Mouse (Mus musculus): ENCODE data around the gene Trim54. TPM values are rescaled to one million over a fixed set of nuclear protein-coding genes. Genes with fewer than 3 reads are reported as not detected.

Gene Trim54
- polyA plus RNA-seq (2015; fragmentation: Illumina TruSeq; extraction: RNeasy Lipid Tissue Mini Kit (QIAGEN cat#74804); ENCODE audit: insufficient read depth, low replicate concordance), result not detected

GRCm38 (mm10) chr5:31116354-31116753, at the start of gene Trim54:
Gene Trim54, plus strand, starts transcription at chr5:31116712.

DNA sequence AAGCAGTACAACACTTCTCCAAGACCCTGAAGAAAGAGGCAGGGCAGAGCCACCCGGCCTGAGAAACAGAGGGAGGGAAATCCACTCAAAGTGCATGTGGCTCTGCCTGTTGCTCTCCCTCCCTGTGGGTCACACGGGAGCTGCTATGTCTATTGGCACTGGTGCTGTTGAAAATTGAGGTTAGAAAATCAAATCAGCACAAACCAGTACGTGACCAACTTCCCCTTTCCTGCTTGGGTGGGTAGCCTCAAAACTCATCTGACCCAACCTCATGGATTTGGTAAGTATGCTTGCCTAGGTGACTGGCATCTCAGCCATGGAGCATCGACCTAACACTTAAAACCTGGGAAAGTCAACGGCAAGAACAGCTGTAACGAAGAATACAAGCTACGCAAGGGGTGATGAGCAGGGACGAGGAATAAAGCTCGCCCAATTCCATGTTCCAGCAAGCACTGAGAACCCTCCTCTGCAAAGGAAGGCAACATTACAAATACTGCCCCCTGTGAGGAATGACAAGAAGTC, 10.6 kb upstream of the Trim54 start, which contains the start of gene Dnajc5g:
Gene Dnajc5g (plus strand): TSS at position 472 of the 522 bp plus-strand sequence.

GRCm38 (mm10) chr5:31108000-31108490, 8.5 kb upstream of the Trim54 start, which contains the start of gene Slc30a3:
Gene Slc30a3, minus strand, starts transcription at chr5:31108237.

GRCm38 (mm10) chr5:31138241-31138967, 21.9 kb downstream of the Trim54 start, which contains the start of gene Ucn:
Gene Ucn, minus strand, starts transcription at chr5:31138829.

GRCm38 (mm10) chr5:31154152-31154553, 37.6 kb downstream of the Trim54 start, which contains the start of gene Mpv17:
Gene Mpv17, minus strand, starts transcription at chr5:31154251.

DNA sequence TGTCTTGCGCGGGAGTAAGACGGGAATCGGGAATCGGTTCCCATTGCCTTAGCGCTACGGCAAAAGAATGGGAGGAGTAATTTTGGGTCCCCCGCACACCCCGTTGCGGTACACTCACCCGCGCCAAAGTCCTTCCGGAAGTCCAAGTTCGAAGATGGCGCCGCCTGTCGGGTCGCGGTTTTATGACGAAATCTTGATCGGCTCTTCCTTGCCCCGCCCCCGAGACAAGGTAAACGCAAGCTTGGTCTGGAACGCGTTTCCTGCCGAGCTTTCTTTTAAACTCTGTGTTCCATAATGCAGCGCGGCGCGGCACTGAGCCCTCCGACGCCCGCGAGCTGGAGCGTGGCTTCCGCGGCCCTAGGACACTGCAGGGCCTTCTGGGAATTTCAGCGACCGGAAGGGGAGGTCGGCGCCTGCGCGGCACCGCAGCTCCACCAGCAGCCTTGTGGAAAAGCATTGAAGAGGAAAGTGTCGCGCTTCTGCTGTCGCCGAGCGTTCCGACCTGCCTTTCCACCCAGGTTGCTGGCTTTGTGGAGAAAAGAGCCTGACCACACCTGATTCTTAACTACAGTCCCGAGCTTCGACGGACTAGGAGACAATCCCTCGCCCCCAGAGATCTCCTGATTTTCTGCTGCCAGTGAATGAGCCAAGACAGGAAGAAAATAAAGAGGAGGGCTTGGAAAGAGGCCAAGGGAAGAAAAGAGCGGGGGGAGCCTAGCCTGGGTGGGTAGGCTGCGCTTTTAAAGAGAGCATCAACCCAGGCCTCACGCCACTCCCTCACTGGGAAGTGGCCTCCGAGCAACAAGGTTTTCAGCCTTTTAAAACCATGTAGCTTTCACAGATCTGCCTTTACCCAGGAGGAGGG, 63.5 kb downstream of the Trim54 start, which contains the start of the genes Gm29609 and Gtf3c2:
Gene Gm29609 (minus strand): TSS at position 146 of the 865 bp plus-strand sequence.
Gene Gtf3c2 (minus strand): TSS at position 379 of the 865 bp plus-strand sequence.

Other genes starting within 250 kb of the Trim54 start
- 22.5 TPM for gene Tmem214, start 248.7 kb upstream of the Trim54 start, polyA plus RNA-seq (2015; fragmentation: Illumina TruSeq; extraction: RNeasy Lipid Tissue Mini Kit (QIAGEN cat#74804); ENCODE audit: insufficient read depth, low replicate concordance)
- gene Agbl5, start 228.0 kb upstream of the Trim54 start, polyA plus RNA-seq (2015; fragmentation: Illumina TruSeq; extraction: RNeasy Lipid Tissue Mini Kit (QIAGEN cat#74804); ENCODE audit: insufficient read depth, low replicate concordance), result 9.6 TPM
- gene Ost4, start 208.9 kb upstream of the Trim54 start, polyA plus RNA-seq (2015; fragmentation: Illumina TruSeq; extraction: RNeasy Lipid Tissue Mini Kit (QIAGEN cat#74804); ENCODE audit: insufficient read depth, low replicate concordance), result 182 TPM
- gene Emilin1, start 203.3 kb upstream of the Trim54 start, polyA plus RNA-seq (2015; fragmentation: Illumina TruSeq; extraction: RNeasy Lipid Tissue Mini Kit (QIAGEN cat#74804); ENCODE audit: insufficient read depth, low replicate concordance), result 12.1 TPM
- 8.0 TPM for gene Khk, start 195.3 kb upstream of the Trim54 start, polyA plus RNA-seq (2015; fragmentation: Illumina TruSeq; extraction: RNeasy Lipid Tissue Mini Kit (QIAGEN cat#74804); ENCODE audit: insufficient read depth, low replicate concordance)
- gene Cgref1, start 171.1 kb upstream of the Trim54 start, polyA plus RNA-seq (2015; fragmentation: Illumina TruSeq; extraction: RNeasy Lipid Tissue Mini Kit (QIAGEN cat#74804); ENCODE audit: insufficient read depth, low replicate concordance), result not detected
- 147 TPM for gene Preb, start 156.4 kb upstream of the Trim54 start, polyA plus RNA-seq (2015; fragmentation: Illumina TruSeq; extraction: RNeasy Lipid Tissue Mini Kit (QIAGEN cat#74804); ENCODE audit: insufficient read depth, low replicate concordance)
- 0.54 TPM for gene Tcf23, start 148.1 kb upstream of the Trim54 start, polyA plus RNA-seq (2015; fragmentation: Illumina TruSeq; extraction: RNeasy Lipid Tissue Mini Kit (QIAGEN cat#74804); ENCODE audit: insufficient read depth, low replicate concordance)
- gene Atraid, start 68.4 kb upstream of the Trim54 start, polyA plus RNA-seq (2015; fragmentation: Illumina TruSeq; extraction: RNeasy Lipid Tissue Mini Kit (QIAGEN cat#74804); ENCODE audit: insufficient read depth, low replicate concordance), result 100 TPM
- 5.0 TPM for gene Slc5a6, start 67.8 kb upstream of the Trim54 start, polyA plus RNA-seq (2015; fragmentation: Illumina TruSeq; extraction: RNeasy Lipid Tissue Mini Kit (QIAGEN cat#74804); ENCODE audit: insufficient read depth, low replicate concordance)
- 12.4 TPM for gene Cad, start 61.9 kb upstream of the Trim54 start, polyA plus RNA-seq (2015; fragmentation: Illumina TruSeq; extraction: RNeasy Lipid Tissue Mini Kit (QIAGEN cat#74804); ENCODE audit: insufficient read depth, low replicate concordance)
- not detected for gene Dnajc5g, start 10.4 kb upstream of the Trim54 start, polyA plus RNA-seq (2015; fragmentation: Illumina TruSeq; extraction: RNeasy Lipid Tissue Mini Kit (QIAGEN cat#74804); ENCODE audit: insufficient read depth, low replicate concordance)
- gene Slc30a3, start 8.5 kb upstream of the Trim54 start, polyA plus RNA-seq (2015; fragmentation: Illumina TruSeq; extraction: RNeasy Lipid Tissue Mini Kit (QIAGEN cat#74804); ENCODE audit: insufficient read depth, low replicate concordance), result not detected
- not detected for gene Ucn, start 22.1 kb downstream of the Trim54 start, polyA plus RNA-seq (2015; fragmentation: Illumina TruSeq; extraction: RNeasy Lipid Tissue Mini Kit (QIAGEN cat#74804); ENCODE audit: insufficient read depth, low replicate concordance)
- gene Mpv17, start 37.5 kb downstream of the Trim54 start, polyA plus RNA-seq (2015; fragmentation: Illumina TruSeq; extraction: RNeasy Lipid Tissue Mini Kit (QIAGEN cat#74804); ENCODE audit: insufficient read depth, low replicate concordance), result 37.0 TPM
- 2.1 TPM for gene Gm29609, start 63.2 kb downstream of the Trim54 start, polyA plus RNA-seq (2015; fragmentation: Illumina TruSeq; extraction: RNeasy Lipid Tissue Mini Kit (QIAGEN cat#74804); ENCODE audit: insufficient read depth, low replicate concordance)
- gene Gtf3c2, start 63.4 kb downstream of the Trim54 start, polyA plus RNA-seq (2015; fragmentation: Illumina TruSeq; extraction: RNeasy Lipid Tissue Mini Kit (QIAGEN cat#74804); ENCODE audit: insufficient read depth, low replicate concordance), result 116 TPM
- gene Snx17, start 76.5 kb downstream of the Trim54 start, polyA plus RNA-seq (2015; fragmentation: Illumina TruSeq; extraction: RNeasy Lipid Tissue Mini Kit (QIAGEN cat#74804); ENCODE audit: insufficient read depth, low replicate concordance), result 97.0 TPM
- 17.1 TPM for gene Eif2b4, start 76.7 kb downstream of the Trim54 start, polyA plus RNA-seq (2015; fragmentation: Illumina TruSeq; extraction: RNeasy Lipid Tissue Mini Kit (QIAGEN cat#74804); ENCODE audit: insufficient read depth, low replicate concordance)
- 14.9 TPM for gene Zfp513, start 85.6 kb downstream of the Trim54 start, polyA plus RNA-seq (2015; fragmentation: Illumina TruSeq; extraction: RNeasy Lipid Tissue Mini Kit (QIAGEN cat#74804); ENCODE audit: insufficient read depth, low replicate concordance)
- 88.2 TPM for gene Ppm1g, start 104.0 kb downstream of the Trim54 start, polyA plus RNA-seq (2015; fragmentation: Illumina TruSeq; extraction: RNeasy Lipid Tissue Mini Kit (QIAGEN cat#74804); ENCODE audit: insufficient read depth, low replicate concordance)
- gene Nrbp1, start 124.2 kb downstream of the Trim54 start, polyA plus RNA-seq (2015; fragmentation: Illumina TruSeq; extraction: RNeasy Lipid Tissue Mini Kit (QIAGEN cat#74804); ENCODE audit: insufficient read depth, low replicate concordance), result 156 TPM
- gene Gm9970, start 124.5 kb downstream of the Trim54 start, polyA plus RNA-seq (2015; fragmentation: Illumina TruSeq; extraction: RNeasy Lipid Tissue Mini Kit (QIAGEN cat#74804); ENCODE audit: insufficient read depth, low replicate concordance), result not detected
- 11.7 TPM for gene Krtcap3, start 135.0 kb downstream of the Trim54 start, polyA plus RNA-seq (2015; fragmentation: Illumina TruSeq; extraction: RNeasy Lipid Tissue Mini Kit (QIAGEN cat#74804); ENCODE audit: insufficient read depth, low replicate concordance)
- 20.5 TPM for gene Ift172, start 174.4 kb downstream of the Trim54 start, polyA plus RNA-seq (2015; fragmentation: Illumina TruSeq; extraction: RNeasy Lipid Tissue Mini Kit (QIAGEN cat#74804); ENCODE audit: insufficient read depth, low replicate concordance)
- 3.6 TPM for gene Fndc4, start 179.4 kb downstream of the Trim54 start, polyA plus RNA-seq (2015; fragmentation: Illumina TruSeq; extraction: RNeasy Lipid Tissue Mini Kit (QIAGEN cat#74804); ENCODE audit: insufficient read depth, low replicate concordance)
- not detected for gene Gckr, start 180.7 kb downstream of the Trim54 start, polyA plus RNA-seq (2015; fragmentation: Illumina TruSeq; extraction: RNeasy Lipid Tissue Mini Kit (QIAGEN cat#74804); ENCODE audit: insufficient read depth, low replicate concordance)

Measured in spleen, adult 10 weeks (tissue).